8 mouse cellular contexts compared by ENCODE assay signal in the genomic region with DNA sequence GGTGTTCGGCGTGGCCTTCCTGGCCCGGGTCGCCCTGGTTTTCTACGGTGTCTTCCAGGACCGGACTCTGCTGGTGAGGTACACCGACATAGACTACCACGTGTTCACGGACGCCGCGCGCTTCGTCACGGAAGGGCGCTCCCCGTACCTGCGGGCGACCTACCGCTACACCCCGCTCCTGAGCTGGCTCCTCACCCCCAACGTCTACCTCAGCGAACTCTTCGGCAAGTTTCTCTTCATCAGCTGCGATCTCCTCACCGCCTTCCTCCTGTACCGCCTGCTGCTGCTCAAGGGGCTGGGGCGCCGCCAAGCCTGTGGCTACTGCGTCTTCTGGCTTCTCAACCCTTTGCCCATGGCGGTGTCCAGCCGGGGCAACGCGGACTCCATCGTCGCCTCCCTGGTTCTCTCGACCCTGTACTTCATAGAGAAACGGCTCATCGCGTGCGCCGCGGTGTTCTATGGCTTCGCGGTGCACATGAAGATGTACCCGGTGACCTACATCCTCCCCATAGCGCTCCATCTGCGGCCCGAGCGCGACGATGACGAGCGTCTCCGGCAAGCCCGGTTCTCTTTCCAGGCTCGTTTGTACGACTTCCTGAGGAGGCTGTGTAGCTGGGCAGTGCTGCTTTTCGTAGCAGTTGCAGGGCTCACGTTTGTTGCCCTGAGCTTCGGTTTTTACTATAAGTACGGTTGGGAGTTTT. TPM values are rescaled to one million over a fixed set of nuclear protein-coding genes. Genes with fewer than 3 reads are reported as not detected.
DNase-seq lines count a peak whose midpoint lies in the region; ATAC-seq and TF ChIP-seq lines count a peak whose summit lies in the region.

No protein-coding gene starts in this region.

- H3K4me3 ChIP-seq in forebrain, embryonic 15.5 days, result peak overlapping the region; percentile 91
- peak overlapping the region; percentile 89 for H3K4me3 ChIP-seq in intestine, embryonic 16.5 days (ENCODE audit: low read length)
- H3K4me3 ChIP-seq in megakaryocyte, embryonic 14.5 days (replicated peaks), result peak overlapping the region; percentile 97
- peak overlapping the region; percentile 88 for H3K4me3 ChIP-seq in stomach, postnatal 0 days (ENCODE audit: low read depth, low read length)

- 3% methylated on average over 62 of the region's 62 CpGs for WGBS in forebrain, embryonic 15.5 days
- 2% methylated on average over 62 of the region's 62 CpGs for WGBS in intestine, embryonic 16.5 days
- WGBS in stomach, postnatal 0 days, result 2% methylated on average over 62 of the region's 62 CpGs

- H3K4me2 ChIP-seq in forebrain, embryonic 15.5 days (replicated peaks), result peak overlapping the region; percentile 99
- peak overlapping the region; percentile 88 for H3K4me2 ChIP-seq in intestine, embryonic 16.5 days (ENCODE audit: low read depth, low read length)
- peak overlapping the region; percentile 96 for H3K4me2 ChIP-seq in stomach, postnatal 0 days (replicated peaks; ENCODE audit: low read depth)

- H3K9ac ChIP-seq in forebrain, embryonic 15.5 days (replicated peaks), result peak overlapping the region; percentile 81
- H3K9ac ChIP-seq in intestine, embryonic 16.5 days (ENCODE audit: low read depth, low read length), result peak overlapping the region; percentile 84
- H3K9ac ChIP-seq in stomach, postnatal 0 days (ENCODE audit: low read length), result peak overlapping the region; percentile 92

- peaks cover 47% of the 10 kb centered on the region for H3K4me1 ChIP-seq in forebrain, embryonic 15.5 days
- peaks cover 16% of the 10 kb centered on the region for H3K4me1 ChIP-seq in intestine, embryonic 16.5 days (ENCODE audit: control insufficient read depth, insufficient read depth, low read length)
- H3K4me1 ChIP-seq in megakaryocyte, embryonic 14.5 days, result peaks cover 72% of the 10 kb centered on the region
- 0 out of 2 replicates have a peak, but pooled peaks cover 4% of the 10 kb centered on the region for H3K4me1 ChIP-seq in stomach, postnatal 0 days (replicated peaks; ENCODE audit: control insufficient read depth, insufficient read depth)

- peak; percentile 6 to 24 for DNase-seq in lung, adult 18-20 months
- no peak for DNase-seq in lung, postnatal 36 days
- DNase-seq in T-cell, adult 2 months (ENCODE audit: low spot score), result peak; percentile 59
- DNase-seq in stomach, postnatal 0 days (ENCODE audit: low spot score), result peak; percentile 47
- no peak for DNase-seq in ovary, adult 18-20 months (ENCODE audit: low spot score)

- H3K36me3 ChIP-seq in forebrain, embryonic 15.5 days, result peaks cover 16% of the 10 kb centered on the region
- 0 out of 2 replicates have a peak, but pooled peaks cover 2% of the 10 kb centered on the region for H3K36me3 ChIP-seq in intestine, embryonic 16.5 days (ENCODE audit: control insufficient read depth, insufficient read depth, low read length)
- H3K36me3 ChIP-seq in megakaryocyte, embryonic 14.5 days (replicated peaks; ENCODE audit: low read length), result peaks cover 37% of the 10 kb centered on the region
- H3K36me3 ChIP-seq in stomach, postnatal 0 days (ENCODE audit: control insufficient read depth, insufficient read depth, low read length), result no peaks in the 10 kb centered on the region; the same call in 1 of the 2 replicates

- peak overlapping the region; percentile 67 for H3K27ac ChIP-seq in forebrain, embryonic 15.5 days (replicated peaks)
- H3K27ac ChIP-seq in intestine, embryonic 16.5 days (ENCODE audit: low read length), result peak overlapping the region; percentile 52
- peak overlapping the region; percentile 85 for H3K27ac ChIP-seq in stomach, postnatal 0 days (replicated peaks)

- H3K9me3 ChIP-seq in forebrain, embryonic 15.5 days, result no peaks in the 10 kb centered on the region
- H3K9me3 ChIP-seq in intestine, embryonic 16.5 days (ENCODE audit: control insufficient read depth, low read length), result no peaks in the 10 kb centered on the region
- H3K9me3 ChIP-seq in megakaryocyte, embryonic 14.5 days, result no peaks in the 10 kb centered on the region
- H3K9me3 ChIP-seq in stomach, postnatal 0 days (ENCODE audit: control insufficient read depth, low read length), result no peaks in the 10 kb centered on the region

- no peak for TF ChIP-seq EP300 in stomach, postnatal 0 days (optimal IDR thresholded peaks at IDR 0.05)

- ATAC-seq in forebrain, embryonic 15.5 days (replicated peaks), result no peak; the same call in 1 of the 2 replicates
- no peak; the same call in none of the 2 replicates for ATAC-seq in intestine, embryonic 16.5 days
- ATAC-seq in stomach, postnatal 0 days (ENCODE audit: low FRiP score, low TSS enrichment), result peak; percentile 53

- no peak for TF ChIP-seq CTCF in stomach, postnatal 0 days (IDR thresholded peaks at IDR 0.05; ENCODE audit: low read depth)

- no peaks in the 10 kb centered on the region for H3K27me3 ChIP-seq in forebrain, embryonic 15.5 days
- H3K27me3 ChIP-seq in intestine, embryonic 16.5 days (replicated peaks; ENCODE audit: control insufficient read depth, insufficient read depth, low read length), result no peaks in the 10 kb centered on the region
- H3K27me3 ChIP-seq in megakaryocyte, embryonic 14.5 days (replicated peaks), result no peaks in the 10 kb centered on the region
- H3K27me3 ChIP-seq in stomach, postnatal 0 days (ENCODE audit: control insufficient read depth, insufficient read depth, low read length), result no peaks in the 10 kb centered on the region

RNA-seq across cellular contexts. Expression of gene Pigm, which starts 0.6 kb away (rescaled TPM):
- 4.7 TPM in 2 replicates for polyA plus RNA-seq in forebrain, embryonic 15.5 days (2015; fragmentation: Nextera tagmentation; extraction: Ambion mirVana)
- 5.0 and 5.6 TPM in 2 replicates for polyA plus RNA-seq in intestine, embryonic 16.5 days (2015; fragmentation: Nextera tagmentation; extraction: Ambion mirVana)
- 4.1 and 7.8 TPM in 2 replicates for polyA plus RNA-seq in megakaryocyte, embryonic 14.5 days (2012; ENCODE audit: insufficient read depth, low replicate concordance)
- 3.6 and 3.8 TPM in 2 replicates for polyA plus RNA-seq in stomach, postnatal 0 days (2015; fragmentation: Nextera tagmentation; extraction: Ambion mirVana)

RNA-seq across cellular contexts. Expression of gene Kcnj10, which starts 35.9 kb away (rescaled TPM):
- 1.7 and 1.9 TPM in 2 replicates for polyA plus RNA-seq in forebrain, embryonic 15.5 days (2015; fragmentation: Nextera tagmentation; extraction: Ambion mirVana)
- polyA plus RNA-seq in intestine, embryonic 16.5 days (2015; fragmentation: Nextera tagmentation; extraction: Ambion mirVana), result 0.07 and 0.10 TPM in 2 replicates
- 0.12 TPM in 1 of 2 replicates, not detected in the other for polyA plus RNA-seq in megakaryocyte, embryonic 14.5 days (2012; ENCODE audit: insufficient read depth, low replicate concordance)
- 0.17 and 0.25 TPM in 2 replicates for polyA plus RNA-seq in stomach, postnatal 0 days (2015; fragmentation: Nextera tagmentation; extraction: Ambion mirVana)

RNA-seq across cellular contexts. Expression of gene Kcnj9, which starts 47.8 kb away (rescaled TPM):
- 3.4 and 3.5 TPM in 2 replicates for polyA plus RNA-seq in forebrain, embryonic 15.5 days (2015; fragmentation: Nextera tagmentation; extraction: Ambion mirVana)
- polyA plus RNA-seq in intestine, embryonic 16.5 days (2015; fragmentation: Nextera tagmentation; extraction: Ambion mirVana), result not detected in 2 replicates
- polyA plus RNA-seq in megakaryocyte, embryonic 14.5 days (2012; ENCODE audit: insufficient read depth, low replicate concordance), result 0.13 TPM in 1 of 2 replicates, not detected in the other
- polyA plus RNA-seq in stomach, postnatal 0 days (2015; fragmentation: Nextera tagmentation; extraction: Ambion mirVana), result 0.07 TPM in 2 replicates

Comparison
In these comparisons a context has a peak if more than half of its experiments do, and no peak if none do; other contexts are left out.
1. DNase-seq: peak in lung, adult 18-20 months (2 of 2), T-cell, adult 2 months (single experiment) and stomach, postnatal 0 days (single experiment); none in lung, postnatal 36 days (single experiment) and ovary, adult 18-20 months (single experiment).
2. Peak in every context shown above with its lines, with median percentiles within 50 percentile points of each other: H3K27ac ChIP-seq, H3K4me2 ChIP-seq, H3K4me3 ChIP-seq and H3K9ac ChIP-seq.